Mouse (Mus musculus) adrenal gland, postnatal 4 days (tissue): ENCODE measurements around the gene Csrp3. TPM values are rescaled to one million over a fixed set of nuclear protein-coding genes. Genes with fewer than 3 reads are reported as not detected.

Experiments used
- DNase-seq, 2 experiments: peaks; one replicate each; pipeline ENCODE4 v3.0.0; 2021 to 2022; ENCODE audit warnings: low spot score in 2 of 2, mixed read lengths in 2 of 2
- total RNA-seq, 2 experiments: library from RNA; stranded (reverse); gene quantifications; 2 replicates each; pipeline ENCODE4 v1.2.3; 2021

Gene Csrp3
- total RNA-seq, 2 experiments from 2014 or later = 1.7 to 17.0 TPM

DNA sequence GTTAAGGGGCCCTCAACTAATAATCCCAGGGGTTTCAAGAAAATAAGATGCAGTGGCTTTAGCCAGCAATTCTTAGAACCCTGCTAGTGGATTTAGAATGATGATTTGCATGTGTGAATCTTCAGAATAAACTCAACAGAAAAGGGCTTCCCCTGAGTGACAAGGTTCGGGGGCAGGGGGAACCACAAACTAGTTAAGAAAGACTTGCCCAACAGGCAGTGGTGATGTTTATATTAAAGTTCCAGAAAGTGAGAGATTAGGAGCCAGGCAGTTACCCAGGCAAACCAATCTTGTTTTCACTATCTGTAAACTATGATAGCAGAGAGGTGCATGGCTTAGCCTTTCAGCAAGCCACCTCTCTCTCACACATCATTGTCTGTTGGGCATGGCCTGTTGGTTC is 15.1 kb downstream of the Csrp3 start:
- DNase-seq = no peak

DNA sequence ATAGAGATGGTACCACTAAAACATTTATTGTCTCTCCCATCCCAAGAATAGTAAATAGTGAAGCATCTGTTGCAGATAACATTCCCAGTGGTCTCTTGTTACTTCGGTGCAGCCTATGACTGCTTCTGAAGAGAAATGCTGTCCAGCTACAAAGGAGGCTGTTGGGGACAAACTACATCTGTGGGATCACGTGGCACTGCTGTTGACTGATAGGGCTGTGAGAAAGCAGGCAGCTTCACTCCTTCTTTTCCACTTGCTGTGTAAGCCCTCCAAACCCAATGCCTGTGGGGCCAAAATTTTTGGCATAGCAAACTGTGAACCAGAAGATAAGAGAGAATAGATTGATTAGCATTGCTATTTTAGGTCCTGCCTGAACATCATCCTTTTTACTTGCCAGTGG is 17.4 kb downstream of the Csrp3 start:
- DNase-seq = no peak

DNA sequence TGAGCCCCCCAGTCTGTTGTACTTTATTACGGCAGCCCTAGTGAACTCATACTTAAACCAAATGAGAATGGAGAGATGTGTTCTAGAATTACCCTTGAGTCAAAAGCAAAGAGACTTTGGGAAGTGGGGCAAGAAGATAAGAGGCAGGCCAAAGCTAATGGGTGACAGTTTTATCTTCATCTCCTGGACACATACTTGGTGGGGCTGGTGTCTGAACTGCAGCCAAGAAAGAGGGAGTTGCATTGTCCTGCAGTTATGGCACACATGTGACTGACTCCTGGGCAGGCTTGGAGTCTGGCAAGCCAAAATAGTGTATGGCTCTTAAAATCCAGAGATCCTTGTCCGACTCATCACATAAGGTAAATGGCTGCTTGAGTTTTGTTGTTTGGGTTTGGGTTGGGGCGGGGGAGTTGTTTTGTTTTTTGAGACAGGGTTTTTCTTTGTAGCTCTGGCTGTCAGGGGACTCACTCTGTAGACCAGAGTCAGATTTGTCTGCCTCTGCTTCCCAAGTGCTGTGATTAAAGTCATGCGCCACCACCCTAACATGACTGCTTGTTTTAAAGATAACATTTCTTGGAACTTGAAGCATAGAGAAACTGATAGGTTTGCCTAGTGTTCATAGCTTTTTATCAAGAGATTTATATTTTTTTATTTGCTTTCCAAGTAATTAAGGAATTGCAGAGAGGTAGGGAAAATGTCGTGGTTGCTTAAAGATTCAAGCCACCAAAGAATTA is 18.5 kb downstream of the Csrp3 start:
- no peak for DNase-seq

DNA sequence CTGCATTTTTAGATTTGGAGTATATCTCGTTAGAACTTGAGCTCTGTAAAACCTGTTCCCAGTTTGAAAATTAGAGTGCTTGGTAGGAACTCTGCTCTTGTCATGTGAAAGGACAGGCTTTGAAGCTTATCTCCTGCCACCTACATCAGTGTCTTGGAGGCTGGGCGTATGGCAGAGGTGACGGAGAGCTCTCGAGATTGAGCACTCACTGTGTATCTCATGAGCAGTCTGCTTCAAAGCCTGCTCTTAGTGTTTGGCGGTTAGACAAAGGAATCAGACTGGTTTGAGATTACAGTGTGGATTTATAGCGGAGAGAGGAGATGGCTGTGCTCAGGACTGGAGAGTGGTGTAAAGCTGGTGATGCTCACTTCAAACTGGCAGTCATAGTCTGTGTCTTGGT is 22.7 kb downstream of the Csrp3 start:
- DNase-seq = no peak

DNA sequence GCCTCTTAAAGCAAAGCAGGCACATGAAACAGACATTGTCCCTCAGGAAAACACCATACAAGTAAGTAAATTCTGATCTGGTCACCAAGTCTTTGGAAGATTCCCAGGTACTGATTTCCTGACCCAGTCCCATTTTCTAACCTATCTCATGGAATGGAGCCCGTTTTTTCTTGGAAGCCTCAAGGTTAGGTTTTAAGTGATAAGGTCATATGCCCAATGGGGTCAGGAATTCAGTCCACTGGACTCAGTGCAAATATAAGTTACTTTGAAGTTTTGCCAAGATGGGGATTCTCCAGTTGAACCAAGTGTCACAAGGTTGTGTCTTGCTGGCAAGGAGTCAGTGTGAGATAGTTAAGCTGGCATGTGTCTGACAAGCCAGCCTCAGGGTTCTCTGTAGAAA is 23.2 kb downstream of the Csrp3 start:
- no peak for DNase-seq

DNA sequence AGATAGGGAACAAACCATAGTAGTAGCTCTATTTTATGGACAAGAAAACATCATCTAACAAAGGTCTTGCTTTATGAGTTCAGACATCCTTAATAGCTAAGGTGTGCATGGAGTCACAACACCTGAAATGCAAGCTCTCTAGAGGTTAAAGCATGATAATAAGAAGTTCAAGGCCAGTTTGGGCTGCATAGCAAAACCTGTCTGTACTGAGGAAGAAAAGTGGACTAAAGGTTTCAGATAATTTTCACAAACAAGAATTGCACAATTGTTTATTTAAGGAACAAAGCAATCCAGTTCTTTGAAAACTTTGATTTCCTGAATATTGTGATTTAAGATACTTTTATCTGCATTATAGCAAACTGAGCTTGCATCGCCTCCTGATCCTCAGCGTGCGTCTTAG is 24.2 kb downstream of the Csrp3 start:
- no peak for DNase-seq

DNA sequence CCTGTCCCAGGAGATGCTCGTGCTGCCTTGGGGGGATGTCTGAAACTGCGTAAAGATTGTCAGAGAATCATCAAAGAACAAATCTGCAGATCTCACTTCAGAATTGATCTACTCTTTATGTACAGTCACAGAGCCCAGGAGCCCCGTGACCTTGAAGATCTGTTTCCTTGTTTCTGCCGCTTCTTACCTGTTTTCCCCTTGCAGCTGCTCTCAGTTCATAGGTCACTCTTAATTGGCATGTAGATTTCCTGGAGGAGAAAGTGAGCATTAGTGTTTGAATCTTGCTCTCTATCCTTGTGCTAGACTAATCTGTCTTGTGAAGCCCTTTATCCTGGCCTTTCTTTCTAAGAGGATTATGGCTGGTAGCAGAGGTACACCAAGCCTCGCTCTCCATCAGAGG is 26.2 kb downstream of the Csrp3 start:
- no peak for DNase-seq

DNA sequence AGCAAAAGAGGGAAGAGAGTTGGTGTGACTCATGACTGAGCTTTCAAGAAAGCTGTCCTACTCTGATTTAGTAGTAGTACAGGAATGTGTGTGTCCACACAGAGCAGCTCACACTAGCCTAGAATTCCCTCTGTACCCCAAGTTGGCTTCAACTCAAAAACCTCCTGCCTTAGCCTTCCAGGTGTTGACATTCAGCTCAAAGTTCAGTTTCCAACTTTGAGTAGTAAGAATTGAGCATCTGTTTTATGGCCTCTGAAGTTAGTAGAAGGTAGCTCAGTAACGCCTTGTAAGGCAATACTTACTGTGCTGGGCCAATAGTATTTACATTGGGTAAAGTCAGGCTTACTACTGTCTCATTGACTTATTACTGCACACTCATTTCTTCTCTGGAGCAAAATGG is 34.2 kb downstream of the Csrp3 start:
- DNase-seq = no peak

DNA sequence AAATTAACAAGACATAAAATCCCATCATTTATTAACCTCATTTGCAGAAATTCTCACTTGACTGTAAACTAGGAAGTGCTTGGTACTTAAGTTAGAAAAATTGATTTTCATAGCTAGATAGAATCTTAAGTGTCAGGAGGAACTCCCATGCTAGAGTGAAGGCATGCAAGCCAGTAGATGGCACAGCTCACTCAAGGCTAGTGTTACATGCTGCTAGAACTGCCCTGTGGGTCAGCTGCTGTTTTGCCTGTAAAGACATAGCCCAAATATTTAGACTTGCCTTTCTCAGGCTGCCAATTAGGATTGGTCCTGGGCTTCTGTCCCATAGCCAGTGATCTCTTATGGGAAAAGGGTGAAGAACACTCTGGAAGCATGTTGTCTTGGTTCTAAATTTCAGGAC is 35.5 kb downstream of the Csrp3 start:
- no peak for DNase-seq

DNA sequence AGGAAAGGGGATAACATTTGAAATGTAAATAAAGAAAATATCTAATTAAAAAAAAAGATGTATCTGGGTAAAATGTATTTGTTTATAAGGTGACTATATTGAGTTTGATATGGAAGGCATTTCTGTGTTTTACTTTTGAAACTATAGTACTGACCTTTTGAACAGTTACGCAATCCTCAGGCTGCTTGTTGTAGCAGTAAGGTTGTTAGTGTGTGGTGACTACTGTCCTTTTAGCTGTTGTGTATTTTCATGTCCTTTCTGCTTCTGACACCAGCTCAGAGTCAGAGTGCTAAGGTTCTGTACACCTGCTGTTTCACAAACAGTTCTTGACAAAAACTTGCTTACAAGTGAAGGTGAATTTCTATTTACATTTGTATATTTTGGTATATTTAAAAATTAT is 37.2 kb downstream of the Csrp3 start:
- no peak for DNase-seq

DNA sequence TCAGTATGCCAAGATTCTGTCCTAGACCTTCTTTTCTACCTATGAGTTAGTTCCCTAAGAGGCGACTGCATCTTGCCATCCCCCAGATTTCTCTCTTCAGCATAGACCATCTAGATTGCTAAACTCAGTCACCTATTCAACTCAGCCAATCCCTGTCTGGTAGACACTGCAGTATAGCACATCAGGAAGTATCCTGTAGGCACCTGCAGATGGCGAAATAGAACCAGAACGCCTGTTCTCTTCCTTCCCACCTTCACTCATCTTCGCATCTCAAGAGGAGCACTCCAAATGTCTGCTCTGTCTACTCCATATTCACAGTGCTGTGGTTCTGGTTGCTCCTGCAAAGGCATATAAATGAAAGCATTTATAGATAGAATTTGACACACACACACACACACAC is 41.2 kb downstream of the Csrp3 start:
- no peak for DNase-seq

DNA sequence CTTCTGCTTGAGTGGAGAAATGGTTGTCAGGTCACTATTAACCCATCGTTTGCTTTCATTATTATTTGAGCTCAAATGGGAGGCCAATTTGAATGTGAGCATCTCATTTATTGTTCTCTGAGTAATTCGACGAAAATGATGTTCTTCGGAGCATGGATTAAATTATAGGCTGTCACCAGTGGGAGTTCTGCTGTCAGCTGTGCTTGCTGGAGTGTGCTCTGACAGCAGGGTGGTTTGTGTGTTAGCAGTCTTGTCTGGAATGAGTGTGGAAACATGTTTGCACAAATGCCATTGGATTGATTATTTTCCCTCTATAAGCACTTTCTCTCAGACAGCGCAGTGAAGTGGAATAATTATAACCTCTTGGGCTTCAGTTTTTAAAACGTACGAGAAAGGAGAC is 44.5 kb downstream of the Csrp3 start:
- no peak for DNase-seq

DNA sequence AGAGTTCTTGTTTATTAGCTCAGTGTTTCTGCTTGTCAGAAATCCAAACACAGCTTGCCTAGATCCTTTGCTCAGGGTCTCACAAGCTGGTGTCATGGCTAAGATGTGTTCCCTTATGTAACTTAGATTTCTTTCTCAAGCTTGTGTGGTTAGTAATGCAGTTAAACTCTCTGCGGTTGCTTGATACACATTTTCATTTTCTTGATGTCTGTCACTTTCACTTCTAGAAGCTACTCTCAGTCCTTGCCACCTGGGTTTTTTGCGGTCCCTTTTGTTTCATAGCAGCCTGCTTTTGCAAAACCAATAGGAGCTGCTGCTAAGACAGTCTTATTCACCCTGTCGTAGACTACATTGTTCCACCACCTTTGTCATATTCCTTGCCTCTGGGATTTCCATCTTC is 52.7 kb downstream of the Csrp3 start:
- DNase-seq = no peak

DNA sequence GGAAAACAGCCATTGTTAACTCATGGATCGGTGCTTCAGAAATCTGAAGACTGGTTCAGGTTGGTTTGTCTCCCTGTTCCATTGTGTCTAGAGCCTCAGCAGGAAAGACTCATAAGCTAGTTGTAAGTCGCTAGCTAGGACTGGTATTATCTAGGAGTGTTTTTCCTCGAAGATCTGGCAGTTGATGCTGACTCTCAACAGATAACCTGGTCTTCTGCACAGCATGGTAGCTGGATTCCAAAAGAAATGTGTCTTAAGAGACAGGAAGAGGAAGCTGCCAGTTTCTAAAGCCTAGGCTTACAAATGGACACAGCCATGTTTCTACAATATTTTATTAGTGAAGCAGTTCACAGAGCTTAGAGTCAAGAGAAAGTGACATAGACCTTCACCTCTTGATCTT is 56.4 kb downstream of the Csrp3 start:
- no peak for DNase-seq

DNA sequence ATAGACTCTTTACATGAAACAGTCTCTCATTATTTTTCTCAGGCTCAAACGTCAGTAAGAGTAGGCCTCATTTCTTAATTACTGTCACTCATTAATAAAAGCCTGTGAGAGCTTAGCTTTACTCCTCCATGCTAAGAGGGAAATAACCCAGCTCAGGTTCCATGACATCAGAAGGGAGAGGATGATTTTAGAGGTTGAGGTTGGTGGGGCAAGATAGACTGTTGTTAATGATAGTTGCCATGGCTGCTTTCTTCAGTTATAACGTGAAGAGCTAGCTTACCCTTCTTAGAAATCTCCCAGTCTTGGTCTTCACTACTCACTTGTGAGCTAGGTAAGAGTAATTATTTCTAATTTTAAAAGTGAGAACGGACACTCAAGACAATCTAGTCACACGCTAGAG is 57.7 kb downstream of the Csrp3 start:
- DNase-seq = no peak

DNA sequence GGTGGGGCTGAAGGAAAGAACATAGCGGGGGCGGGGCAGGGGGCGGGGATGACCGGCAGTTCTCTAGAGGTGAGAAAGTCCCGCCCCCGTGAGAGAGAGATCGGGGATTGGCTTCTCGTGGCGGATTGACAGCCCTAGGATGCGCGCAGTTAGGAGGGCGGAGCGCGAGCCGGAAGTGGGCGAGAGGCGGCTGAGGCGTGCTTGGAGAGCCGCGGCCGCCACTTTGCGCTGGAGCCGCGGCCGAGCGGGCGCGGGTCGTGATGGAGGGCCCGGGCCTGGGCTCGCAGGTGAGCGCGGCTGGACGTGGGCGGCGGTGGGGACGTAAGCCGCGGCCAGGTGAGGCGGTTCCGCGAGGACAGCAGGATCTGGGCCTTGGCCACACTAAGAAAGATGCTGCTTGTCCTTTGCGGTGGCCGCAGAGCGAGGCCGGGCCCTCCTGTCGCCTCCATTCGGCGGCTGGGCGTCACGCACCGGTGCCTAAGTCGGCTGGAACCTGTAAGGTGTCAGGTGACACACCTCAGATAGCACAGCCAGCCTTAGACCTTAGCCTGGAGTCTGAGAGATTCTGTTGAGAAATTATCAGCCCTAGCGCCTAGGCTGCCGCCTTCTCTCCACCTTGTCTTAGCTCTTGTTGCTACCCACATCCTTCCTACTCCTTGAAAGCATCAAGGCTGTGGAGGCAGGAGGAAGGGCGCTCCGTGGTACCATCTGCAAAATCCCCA is 58.8 kb downstream of the Csrp3 start, which contains the start of gene Zdhhc13:
Gene Zdhhc13, plus strand, starts transcription at position 153 of the 722 bp plus-strand sequence.
- DNase-seq = peak; percentile 55 to 84

DNA sequence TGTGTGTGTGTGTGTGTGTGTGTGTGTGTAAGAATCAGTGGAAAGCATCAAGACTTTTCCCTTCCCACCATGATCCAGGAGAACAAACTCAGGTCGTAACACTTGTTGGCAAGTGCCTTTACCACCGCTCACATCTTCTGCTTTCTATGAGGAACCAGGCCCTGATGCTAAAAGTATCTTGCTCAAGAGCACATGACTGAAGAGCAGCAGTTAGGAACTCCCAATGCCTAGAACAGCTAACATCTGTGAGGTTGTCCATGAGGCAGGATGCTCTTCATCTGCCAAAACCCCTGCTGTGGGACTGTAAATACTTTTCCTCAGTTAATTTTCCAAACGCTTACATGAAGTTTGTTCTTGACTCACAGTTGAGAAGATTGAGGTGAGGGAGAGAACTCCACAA is 59.5 kb downstream of the Csrp3 start:
- no peak for DNase-seq

DNA sequence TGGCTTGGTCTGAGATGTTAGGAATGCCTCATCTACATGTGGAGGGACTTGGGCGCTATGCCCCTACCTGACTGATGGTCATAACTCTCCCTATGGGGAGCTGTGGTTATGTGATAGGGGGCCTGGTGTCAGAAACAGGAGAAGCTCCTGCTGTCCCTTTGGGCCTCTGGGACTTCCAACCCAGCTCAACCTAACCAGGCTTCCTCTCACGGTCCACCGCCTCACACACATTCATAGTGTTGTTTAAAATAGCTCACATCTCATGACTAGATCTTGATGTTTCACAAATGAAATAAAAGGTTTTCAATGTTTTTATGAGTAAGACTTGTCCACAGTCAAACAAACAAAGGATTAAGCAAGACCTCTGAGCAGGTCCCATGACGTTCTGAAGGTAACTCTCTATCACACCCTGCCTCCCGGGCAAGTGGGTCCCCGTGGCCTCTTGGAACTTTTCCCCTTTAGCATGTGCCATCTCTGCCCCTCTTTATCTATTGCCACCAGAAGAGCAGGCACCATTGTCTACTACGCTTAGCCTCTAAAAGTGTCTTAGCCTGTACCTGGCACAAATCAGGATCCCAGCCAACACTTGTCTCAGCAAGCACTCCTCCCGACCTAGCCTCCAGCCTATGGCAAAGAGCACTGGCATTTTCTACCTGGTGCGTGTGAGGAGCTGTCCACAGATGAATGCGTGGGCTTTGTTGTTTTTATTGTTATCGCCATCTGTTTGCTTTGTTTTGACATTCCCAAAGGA is 62.9 kb downstream of the Csrp3 start:
- no peak for DNase-seq

DNA sequence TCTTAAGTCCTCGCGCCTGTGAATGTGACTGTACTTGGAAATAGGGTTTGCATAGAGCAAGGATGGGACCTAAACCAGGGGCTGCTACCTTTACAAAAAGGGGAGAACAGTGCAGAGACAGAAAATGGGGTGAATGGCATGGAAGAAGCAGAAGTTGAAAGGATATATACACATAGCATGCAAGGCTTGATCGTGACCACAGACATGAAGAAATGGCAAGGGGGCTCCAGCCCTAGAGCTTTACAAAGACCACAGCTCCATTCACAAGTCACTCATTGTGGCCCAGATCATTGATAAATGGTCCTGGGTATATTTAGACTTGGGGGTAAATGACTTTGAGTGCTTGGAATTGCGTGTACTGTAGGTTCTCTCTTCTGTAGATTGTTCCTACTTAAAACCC is 65.4 kb downstream of the Csrp3 start:
- DNase-seq = no peak
